Mouse (Mus musculus) stomach, embryonic 14.5 days (tissue): ENCODE measurements around the gene 6430628N08Rik. TPM values are rescaled to one million over a fixed set of nuclear protein-coding genes. Genes with fewer than 3 reads are reported as not detected.

Experiments used
- ATAC-seq: fragments of 200-750 bp; cut with Nextera tagmentation; 2 replicates; pipeline ENCODE4 v1.8.0; 2017; ENCODE audit warnings: low read depth, moderate TSS enrichment; ENCODE audit not compliant: insufficient number of reproducible peaks, insufficient read depth, low FRiP score
- H3K27ac ChIP-seq: fragments of 300-500 bp; sonication (generic); 2 replicates; pipeline ENCODE4 v1.5.1; 2014; ENCODE audit warnings: mild to moderate bottlenecking, low read length, moderate library complexity, mixed read lengths
- H3K27me3 ChIP-seq: fragments of 300-500 bp; sonication (generic); 2 replicates; pipeline ENCODE4 v1.6.1; 2014; ENCODE audit warnings: low read length, control low read depth, mixed read lengths; ENCODE audit not compliant: control insufficient read depth, insufficient read depth
- H3K36me3 ChIP-seq: fragments of 300-500 bp; sonication (generic); 2 replicates; pipeline ENCODE4 v1.6.1; 2014; ENCODE audit warnings: mild to moderate bottlenecking, control low read depth, low read length, moderate library complexity, mixed read lengths; ENCODE audit not compliant: control insufficient read depth, insufficient read depth
- H3K4me1 ChIP-seq: fragments of 300-500 bp; sonication (generic); 2 replicates; pipeline ENCODE4 v1.6.1; 2014; ENCODE audit warnings: low read length, control low read depth, mixed read lengths; ENCODE audit not compliant: control insufficient read depth, insufficient read depth
- H3K4me2 ChIP-seq: fragments of 300-500 bp; sonication (generic); replicated peaks from 2 replicates; pipeline ENCODE4 v1.6.1; 2014; ENCODE audit warnings: low read depth, low read length, control low read depth
- H3K4me3 ChIP-seq: fragments of 300-500 bp; sonication (generic); 2 replicates; pipeline ENCODE4 v1.5.1; 2014; ENCODE audit warnings: low read depth, low read length, control low read depth
- H3K9ac ChIP-seq: fragments of 300-500 bp; sonication (generic); replicated peaks from 2 replicates; pipeline ENCODE4 v1.6.1; 2014; ENCODE audit warnings: low read depth, mild to moderate bottlenecking, control low read depth, low read length, moderate library complexity, mixed read lengths
- H3K9me3 ChIP-seq: fragments of 300-500 bp; sonication (generic); 2 replicates; pipeline ENCODE4 v1.6.1; 2016; ENCODE audit warnings: low read depth, low read length, control low read depth; ENCODE audit not compliant: control insufficient read depth
- WGBS: fragments of 180-500 bp; shearing (Covaris S2); extraction: QIAGEN DNeasy Blood & Tissue Kit; methylation state at CpG from one replicate; pipeline ENCODE4 v1.1.7; 2014; 5-methylcytosine and 5-hydroxymethylcytosine counted together
- polyA plus RNA-seq: library from polyadenylated mRNA; unstranded; fragments of >200 nt; fragmentation: Nextera tagmentation; extraction: Ambion mirVana; gene quantifications from 2 replicates; pipeline ENCODE4 v1.2.1, GENCODE M21; 2014

6430628N08Rik gene
- polyA plus RNA-seq, 1 experiment from 2014 or later = not detected

DNA sequence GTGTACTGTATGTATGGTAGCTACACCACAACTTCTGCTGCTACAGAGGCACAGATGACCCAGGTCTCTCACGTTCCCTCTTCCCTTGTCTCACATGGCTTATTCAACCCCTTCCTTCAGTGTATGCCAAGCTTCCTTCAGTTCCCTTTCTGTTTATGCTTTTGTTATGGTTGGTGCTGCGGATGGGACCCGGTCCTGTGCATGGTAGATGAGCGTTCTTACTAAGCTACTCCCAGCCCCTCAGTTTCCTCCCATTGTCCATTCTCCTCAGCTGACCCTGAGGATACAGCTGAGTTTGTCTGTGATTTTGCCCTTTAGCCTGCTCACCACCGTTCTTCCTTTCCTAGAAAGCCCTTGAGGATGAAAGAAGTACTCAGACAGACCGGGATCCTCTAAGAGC lies 38.9 kb upstream of the 6430628N08Rik start:
- H3K27ac ChIP-seq = no peak overlapping the region
- no peak for ATAC-seq
- no peaks in the 10 kb centered on the region for H3K9me3 ChIP-seq
- no peak overlapping the region for H3K4me2 ChIP-seq
- H3K4me1 ChIP-seq = no peaks in the 10 kb centered on the region
- H3K4me3 ChIP-seq = no peak overlapping the region
- WGBS = 82% methylated on average over 6 of the region's 6 CpGs
- H3K27me3 ChIP-seq = no peaks in the 10 kb centered on the region
- no peak overlapping the region for H3K9ac ChIP-seq
- H3K36me3 ChIP-seq = peaks cover 12% of the 10 kb centered on the region

- ATAC-seq = no peak
- no peak overlapping the region for H3K27ac ChIP-seq
- H3K4me2 ChIP-seq = no peak overlapping the region
- WGBS = 47% methylated on average over 6 of the region's 6 CpGs
- no peaks in the 10 kb centered on the region for H3K9me3 ChIP-seq
- H3K4me3 ChIP-seq = no peak overlapping the region
- H3K9ac ChIP-seq = no peak overlapping the region
- H3K4me1 ChIP-seq = no peaks in the 10 kb centered on the region
- peaks cover 16% of the 10 kb centered on the region for H3K36me3 ChIP-seq
- no peaks in the 10 kb centered on the region for H3K27me3 ChIP-seq
Measured at GRCm38 (mm10) chr4:115855100-115855499, 35.4 kb upstream of the 6430628N08Rik start.

DNA sequence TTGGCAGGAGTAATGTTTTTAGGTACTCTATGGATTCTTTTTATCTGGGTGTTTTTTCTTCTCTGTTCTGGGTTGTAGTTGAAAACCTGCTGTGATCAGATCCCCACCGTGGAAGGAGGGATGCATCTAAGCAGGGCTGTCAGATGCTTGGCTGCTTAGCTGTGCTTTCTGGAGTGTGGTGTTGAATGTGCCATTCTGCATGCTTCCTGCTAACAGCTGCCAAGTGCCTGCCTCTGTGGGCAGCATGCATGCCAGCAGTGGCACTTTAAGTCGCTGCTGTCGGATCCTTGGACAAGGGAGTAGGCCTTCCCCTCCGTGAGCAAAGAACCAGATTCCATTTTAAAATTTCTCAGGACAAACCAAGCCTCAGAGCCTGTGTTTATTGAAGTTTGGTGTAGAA lies 34.9 kb upstream of the 6430628N08Rik start:
- Histone ChIP-seq H3K4me2 (no peak overlapping the region), H3K9ac (0 out of 2 replicates have a peak overlapping the region, but pooled peaks have one; percentile 3), H3K36me3 (peaks cover 16% of the 10 kb centered on the region), H3K27me3 (no peaks in the 10 kb centered on the region), H3K27ac (no peak overlapping the region), H3K9me3 (no peaks in the 10 kb centered on the region), H3K4me1 (no peaks in the 10 kb centered on the region), H3K4me3 (no peak overlapping the region)
- ATAC-seq = no peak
- 65% methylated on average over 4 of the region's 4 CpGs for WGBS

DNA sequence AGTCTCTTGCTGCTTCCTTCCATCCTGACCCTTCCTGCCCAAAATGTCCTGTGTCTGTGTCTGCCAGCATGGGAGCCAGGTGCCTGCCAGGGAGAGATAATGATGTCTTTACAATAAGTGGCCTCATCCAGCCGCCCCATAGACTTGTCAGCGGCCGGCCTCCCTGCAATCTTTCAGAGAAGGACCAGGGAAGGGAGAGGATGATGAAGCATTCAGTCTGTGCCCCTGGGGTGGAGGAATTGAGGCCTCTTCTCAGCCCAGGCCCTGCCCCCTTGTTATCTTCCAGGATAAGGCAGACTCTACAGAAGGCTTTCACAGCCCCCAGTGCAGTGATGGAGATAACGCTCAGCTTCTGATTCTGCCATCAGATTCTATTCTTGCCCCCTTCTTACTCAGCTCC lies 34.2 kb upstream of the 6430628N08Rik start:
- no peak overlapping the region for H3K4me2 ChIP-seq
- peak; percentile 49; the same call in 1 of the 2 replicates for ATAC-seq
- H3K9ac ChIP-seq = no peak overlapping the region
- H3K27me3 ChIP-seq = no peaks in the 10 kb centered on the region
- H3K27ac ChIP-seq = no peak overlapping the region
- H3K36me3 ChIP-seq = peaks cover 13% of the 10 kb centered on the region
- H3K9me3 ChIP-seq = no peaks in the 10 kb centered on the region
- WGBS = 75% methylated on average over 4 of the region's 4 CpGs
- H3K4me1 ChIP-seq = no peaks in the 10 kb centered on the region
- H3K4me3 ChIP-seq = no peak overlapping the region

DNA sequence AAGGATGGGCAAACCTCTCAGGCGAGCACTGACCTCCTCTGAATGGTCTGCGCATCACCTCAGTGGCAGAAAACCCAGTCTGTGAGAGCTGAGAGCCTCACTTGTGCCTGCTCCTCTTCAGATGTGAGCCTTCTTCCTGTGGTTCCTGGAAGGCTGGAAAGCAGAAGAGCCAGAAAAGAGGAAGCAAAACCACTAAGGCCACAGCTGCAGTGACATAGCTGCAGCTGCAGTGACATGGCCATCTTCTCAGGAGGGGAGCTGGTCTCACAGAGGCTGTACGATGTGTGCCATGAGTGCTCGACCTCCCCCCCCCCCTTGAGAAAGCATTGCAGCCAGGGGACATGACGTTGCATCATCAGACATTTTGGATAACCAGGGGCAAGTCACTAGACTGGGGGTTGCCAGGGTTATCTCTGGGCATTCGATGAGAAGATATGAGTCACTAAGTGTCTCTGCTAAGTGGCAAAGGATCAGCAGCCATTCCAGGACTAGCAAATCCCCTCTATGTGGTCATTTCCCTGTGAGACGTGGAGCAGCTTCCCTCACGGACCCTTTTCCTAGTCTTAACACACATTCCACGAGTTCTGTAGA lies 33.1 kb upstream of the 6430628N08Rik start:
- Histone ChIP-seq H3K9ac (no peak overlapping the region), H3K9me3 (no peaks in the 10 kb centered on the region), H3K4me1 (no peaks in the 10 kb centered on the region), H3K36me3 (peaks cover 13% of the 10 kb centered on the region), H3K4me2 (no peak overlapping the region), H3K27me3 (no peaks in the 10 kb centered on the region), H3K4me3 (no peak overlapping the region), H3K27ac (no peak overlapping the region)
- no peak for ATAC-seq
- 80% methylated on average over 9 of the region's 9 CpGs for WGBS

DNA sequence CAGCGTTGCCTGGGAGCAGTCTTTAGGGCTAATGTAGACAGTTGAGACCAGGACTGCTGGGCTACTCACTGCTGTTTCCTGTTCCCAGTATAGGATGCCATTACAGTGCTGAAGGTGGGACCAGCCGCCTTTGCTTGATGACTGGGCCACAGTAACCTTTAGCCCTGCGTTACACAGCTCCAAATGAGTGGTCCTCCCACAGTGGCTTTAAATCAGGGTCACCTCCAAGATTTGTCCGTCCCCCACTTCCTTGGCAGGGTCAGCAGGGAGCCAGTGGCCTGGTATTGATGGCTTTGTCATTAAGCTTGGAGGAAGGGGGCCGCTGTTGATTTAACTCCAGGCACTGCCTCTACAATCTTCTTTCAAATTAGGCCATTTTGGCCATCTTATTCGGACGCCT lies 27.1 kb upstream of the 6430628N08Rik start:
- H3K4me1 ChIP-seq = 0 out of 2 replicates have a peak, but pooled peaks cover 3% of the 10 kb centered on the region
- no peak overlapping the region for H3K4me2 ChIP-seq
- WGBS = 54% methylated on average over 7 of the region's 7 CpGs
- no peaks in the 10 kb centered on the region for H3K27me3 ChIP-seq
- no peak for ATAC-seq
- H3K9me3 ChIP-seq = no peaks in the 10 kb centered on the region
- H3K4me3 ChIP-seq = no peak overlapping the region
- H3K36me3 ChIP-seq = peaks cover 6% of the 10 kb centered on the region; the same call in 1 of the 2 replicates
- no peak overlapping the region for H3K9ac ChIP-seq
- H3K27ac ChIP-seq = no peak overlapping the region

- WGBS = 22% methylated on average over 10 of the region's 10 CpGs
- peaks cover 6% of the 10 kb centered on the region; the same call in 1 of the 2 replicates for H3K36me3 ChIP-seq
- ATAC-seq = no peak
- H3K27ac ChIP-seq = no peak overlapping the region
- H3K9me3 ChIP-seq = no peaks in the 10 kb centered on the region
- no peak overlapping the region for H3K4me3 ChIP-seq
- no peaks in the 10 kb centered on the region for H3K27me3 ChIP-seq
- no peak overlapping the region for H3K9ac ChIP-seq
- H3K4me1 ChIP-seq = 0 out of 2 replicates have a peak, but pooled peaks cover 3% of the 10 kb centered on the region
- H3K4me2 ChIP-seq = no peak overlapping the region
Measured at GRCm38 (mm10) chr4:115863880-115864279, 26.6 kb upstream of the 6430628N08Rik start.

DNA sequence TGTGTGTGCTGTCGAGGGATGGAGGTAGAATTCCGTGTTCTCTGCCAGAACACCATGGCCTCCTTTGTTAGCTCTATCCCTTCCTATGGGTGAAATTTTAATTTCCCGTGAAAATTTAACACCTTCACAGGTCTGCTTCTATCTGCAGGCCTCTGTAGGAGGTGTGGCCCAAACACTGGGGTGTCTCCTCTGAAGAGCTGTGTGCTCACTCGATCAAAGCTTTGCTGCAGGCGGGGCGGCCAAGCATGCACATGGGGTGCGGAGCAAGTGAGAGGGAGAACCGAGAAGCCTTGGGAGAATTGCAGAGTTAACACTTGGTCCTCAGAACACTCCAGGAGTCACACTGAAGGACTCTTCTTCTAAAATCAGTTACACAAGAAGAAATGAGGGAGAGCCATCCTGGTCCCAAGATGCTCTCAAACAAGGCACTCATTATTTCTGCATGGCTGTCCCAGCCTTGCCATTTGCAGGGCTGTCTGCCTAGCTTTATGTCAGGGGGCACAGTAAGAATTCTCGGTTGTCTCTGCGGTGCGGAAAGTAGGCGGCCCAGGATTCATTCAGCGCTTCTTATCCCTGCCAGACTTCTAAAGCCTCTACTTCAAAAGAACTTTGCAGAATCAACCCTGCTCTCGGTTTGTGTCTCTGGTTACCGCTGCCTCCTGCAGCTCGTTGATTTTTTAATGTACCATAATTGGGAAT lies 20.8 kb upstream of the 6430628N08Rik start:
- H3K27ac ChIP-seq = no peak overlapping the region
- H3K9me3 ChIP-seq = no peaks in the 10 kb centered on the region
- 45% methylated on average over 16 of the region's 16 CpGs for WGBS
- no peaks in the 10 kb centered on the region; the same call in 1 of the 2 replicates for H3K36me3 ChIP-seq
- H3K4me2 ChIP-seq = no peak overlapping the region
- ATAC-seq = no peak
- no peak overlapping the region for H3K4me3 ChIP-seq
- H3K4me1 ChIP-seq = 0 out of 2 replicates have a peak, but pooled peaks cover 3% of the 10 kb centered on the region
- H3K27me3 ChIP-seq = no peaks in the 10 kb centered on the region
- H3K9ac ChIP-seq = no peak overlapping the region
